Mouse (Mus musculus) thymus, postnatal 4 days (tissue): ENCODE measurements at regions not wholly inside any gene's neighbourhood (a gene's known extent, or its start where the extent isn't known, plus 50 kb on each side); places are given as distances from the start of the nearest gene placed in this dataset.

Source experiments
- DNase-seq: peaks from one replicate; pipeline ENCODE4 v3.0.0; 2021

GRCm38 (mm10) chr13:119378404-119379037 lies 49.9 kb upstream of the Paip1 start:
- DNase-seq: peak; percentile 91
